Mouse (Mus musculus) lung, embryonic 14.5 days (tissue): ENCODE data around the gene Ppef1. TPM values are rescaled to one million over a fixed set of nuclear protein-coding genes. Genes with fewer than 3 reads are reported as not detected.

Experiments
- ATAC-seq: fragments of 200-750 bp; cut with Nextera tagmentation; 2 replicates; pipeline ENCODE4 v1.8.0; 2017; ENCODE audit warnings: mild to moderate bottlenecking, moderate TSS enrichment, moderate library complexity; ENCODE audit not compliant: insufficient read depth
- DNase-seq: peaks from one replicate; pipeline ENCODE4 v3.0.0-alpha.2; 2015
- H3K27ac ChIP-seq: fragments of 300-500 bp; sonication (generic); 2 replicates; pipeline ENCODE4 v1.5.1; 2014; ENCODE audit warnings: low read depth, mild to moderate bottlenecking, moderate library complexity
- H3K27me3 ChIP-seq: fragments of 300-500 bp; sonication (generic); 2 replicates; pipeline ENCODE4 v1.6.1; 2014; ENCODE audit warnings: low read length, control low read depth; ENCODE audit not compliant: insufficient read depth
- H3K36me3 ChIP-seq: fragments of 300-500 bp; sonication (generic); 2 replicates; pipeline ENCODE4 v1.6.1; 2014; ENCODE audit warnings: control low read depth; ENCODE audit not compliant: insufficient read depth
- H3K4me1 ChIP-seq: fragments of 300-500 bp; sonication (generic); 2 replicates; pipeline ENCODE4 v1.6.1; 2014; ENCODE audit warnings: antibody characterized with exemption, control low read depth; ENCODE audit not compliant: insufficient read depth
- H3K4me2 ChIP-seq: fragments of 300-500 bp; sonication (generic); 2 replicates; pipeline ENCODE4 v1.6.1; 2014; ENCODE audit warnings: mild to moderate bottlenecking
- H3K4me3 ChIP-seq: fragments of 300-500 bp; sonication (generic); 2 replicates; pipeline ENCODE4 v1.5.1; 2014; ENCODE audit warnings: low read depth, low read length
- H3K9ac ChIP-seq: fragments of 300-500 bp; sonication (generic); 2 replicates; pipeline ENCODE4 v1.6.1; 2014
- H3K9me3 ChIP-seq: fragments of 300-500 bp; sonication (generic); 2 replicates; pipeline ENCODE4 v1.6.1; 2016; ENCODE audit warnings: low read depth, low read length, control low read depth
- CTCF ChIP-seq: IDR thresholded peaks from 2 replicates; pipeline ENCODE4 v1.5.1; 2016; ENCODE audit warnings: antibody characterized with exemption, low read depth
- WGBS: fragments of 180-500 bp; shearing (Covaris S2); extraction: QIAGEN DNeasy Blood & Tissue Kit; methylation state at CpG from one replicate; pipeline ENCODE4 v1.1.7; 2014; 5-methylcytosine and 5-hydroxymethylcytosine counted together
- polyA plus RNA-seq: library from polyadenylated mRNA; unstranded; fragments of >200 nt; fragmentation: Nextera tagmentation; extraction: Ambion mirVana; gene quantifications from 2 replicates; pipeline ENCODE4 v1.2.1, GENCODE M21; 2014

The Ppef1 gene
- polyA plus RNA-seq, 1 experiment from 2014 or later, result not detected

DNA sequence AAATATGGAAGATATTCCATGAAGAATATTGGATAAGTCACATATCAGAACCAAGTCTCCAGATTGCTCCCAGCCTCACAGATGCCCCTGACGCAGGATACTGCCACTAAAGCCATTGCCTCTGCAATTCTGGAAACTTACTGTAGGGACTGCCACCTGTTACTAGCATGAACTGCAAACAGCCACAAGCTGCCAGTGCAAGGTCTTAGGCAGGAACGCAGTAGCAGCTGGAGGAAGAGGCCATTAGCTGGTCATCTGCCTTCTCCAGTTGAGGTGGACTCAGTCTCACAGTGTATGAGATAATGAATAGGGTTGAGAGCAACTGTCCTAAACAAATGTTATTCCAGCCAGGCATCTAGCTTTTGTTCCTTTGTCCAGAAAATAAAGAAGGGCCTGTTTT lies 137.5 kb downstream of the Ppef1 start:
- TF ChIP-seq CTCF, result no peak
- peak; percentile 5 for DNase-seq
- 0 out of 2 replicates have a peak overlapping the region, but pooled peaks have one; percentile 8 for H3K27ac ChIP-seq
- no peak overlapping the region for H3K4me3 ChIP-seq
- ATAC-seq, result no peak
- H3K4me1 ChIP-seq, result peaks cover 7% of the 10 kb centered on the region
- H3K4me2 ChIP-seq, result no peak overlapping the region
- H3K36me3 ChIP-seq, result no peaks in the 10 kb centered on the region
- H3K9me3 ChIP-seq, result no peaks in the 10 kb centered on the region
- H3K27me3 ChIP-seq, result no peaks in the 10 kb centered on the region
- H3K9ac ChIP-seq, result no peak overlapping the region
- 55% methylated on average over 2 of the region's 2 CpGs for WGBS

DNA sequence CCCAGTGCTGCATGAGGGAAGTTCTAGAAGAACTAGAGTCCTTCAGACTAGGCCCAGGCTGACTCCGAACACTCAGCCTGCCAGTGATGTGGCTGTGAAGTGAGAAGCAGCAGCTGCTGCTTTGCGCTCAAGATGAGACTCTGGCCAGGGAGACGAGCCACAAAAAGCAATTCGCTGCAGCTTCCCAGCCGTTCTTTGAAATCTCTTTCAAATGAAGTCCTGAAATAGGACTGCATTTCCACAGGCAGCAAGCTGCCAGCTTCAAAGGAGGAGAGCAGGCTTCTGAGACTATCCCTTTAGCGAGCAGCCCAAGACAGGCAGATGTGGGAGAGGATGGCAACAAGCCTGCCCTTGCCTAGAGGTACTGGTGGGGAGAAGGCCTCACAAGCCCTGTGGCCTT lies 142.6 kb downstream of the Ppef1 start:
- no peak overlapping the region for H3K4me3 ChIP-seq
- H3K27ac ChIP-seq, result peak overlapping the region; percentile 46; the same call in 1 of the 2 replicates
- H3K4me1 ChIP-seq, result no peaks in the 10 kb centered on the region
- no peak overlapping the region for H3K4me2 ChIP-seq
- H3K9ac ChIP-seq, result no peak overlapping the region
- no peaks in the 10 kb centered on the region for H3K27me3 ChIP-seq
- TF ChIP-seq CTCF, result no peak
- ATAC-seq, result peak; percentile 81; the same call in 1 of the 2 replicates
- H3K9me3 ChIP-seq, result no peaks in the 10 kb centered on the region
- peak; percentile 71 for DNase-seq
- H3K36me3 ChIP-seq, result no peaks in the 10 kb centered on the region
- WGBS, result 65% methylated on average over 6 of the region's 6 CpGs

DNA sequence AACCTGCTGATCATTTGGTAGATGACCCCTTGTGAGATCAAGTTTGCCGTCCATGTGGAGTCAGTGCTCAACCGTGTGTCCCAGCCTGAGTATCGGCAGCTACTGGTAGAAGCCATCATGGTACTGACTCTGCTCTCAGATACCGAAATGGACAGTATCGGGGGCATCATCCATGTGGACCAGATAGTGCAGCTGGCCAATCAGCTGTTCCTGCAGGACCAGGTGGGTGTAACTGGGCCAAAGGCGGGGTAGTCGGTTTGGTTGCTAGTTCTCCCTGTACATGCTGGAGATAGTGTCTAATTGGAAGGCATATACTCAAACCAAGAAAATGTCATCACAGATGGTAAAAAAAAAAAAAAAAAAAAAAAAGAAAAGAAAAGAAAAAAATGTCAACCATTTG lies 145.4 kb downstream of the Ppef1 start:
- Histone ChIP-seq H3K27ac (no peak overlapping the region), H3K4me3 (no peak overlapping the region), H3K9ac (no peak overlapping the region), H3K27me3 (no peaks in the 10 kb centered on the region), H3K36me3 (no peaks in the 10 kb centered on the region), H3K4me2 (no peak overlapping the region), H3K4me1 (no peaks in the 10 kb centered on the region), H3K9me3 (no peaks in the 10 kb centered on the region)
- no peak for TF ChIP-seq CTCF
- ATAC-seq (no peak), DNase-seq (no peak)
- 94% methylated on average over 7 of the region's 7 CpGs for WGBS

- H3K27ac ChIP-seq, result no peak overlapping the region
Measured at GRCm38 (mm10) chrX:160588523-160588922, 147.0 kb downstream of the Ppef1 start.

GRCm38 (mm10) chrX:160585110-160585509 lies 150.5 kb downstream of the Ppef1 start:
- no peak for DNase-seq
- TF ChIP-seq CTCF, result no peak
- Histone ChIP-seq H3K4me1 (no peaks in the 10 kb centered on the region), H3K27ac (no peak overlapping the region), H3K9me3 (no peaks in the 10 kb centered on the region), H3K27me3 (no peaks in the 10 kb centered on the region), H3K9ac (no peak overlapping the region), H3K4me3 (no peak overlapping the region), H3K4me2 (no peak overlapping the region), H3K36me3 (no peaks in the 10 kb centered on the region)
- ATAC-seq, result no peak
- 71% methylated on average over 1 of the region's 1 CpGs for WGBS

More at GRCm38 (mm10) chrX:160588523-160588922, 147.0 kb downstream of the Ppef1 start:
- Histone ChIP-seq H3K4me3 (no peak overlapping the region), H3K27me3 (no peaks in the 10 kb centered on the region), H3K9me3 (no peaks in the 10 kb centered on the region), H3K36me3 (no peaks in the 10 kb centered on the region), H3K4me1 (no peaks in the 10 kb centered on the region), H3K9ac (no peak overlapping the region), H3K4me2 (no peak overlapping the region)
- no peak for TF ChIP-seq CTCF
- ATAC-seq (no peak), DNase-seq (no peak)
- 78% methylated on average over 4 of the region's 4 CpGs for WGBS

GRCm38 (mm10) chrX:160584148-160584838 lies 151.3 kb downstream of the Ppef1 start:
- Histone ChIP-seq H3K27ac (no peak overlapping the region), H3K36me3 (no peaks in the 10 kb centered on the region), H3K4me3 (no peak overlapping the region), H3K9ac (no peak overlapping the region), H3K4me2 (no peak overlapping the region), H3K9me3 (no peaks in the 10 kb centered on the region), H3K27me3 (no peaks in the 10 kb centered on the region), H3K4me1 (no peaks in the 10 kb centered on the region)
- ATAC-seq (peak; percentile 38; the same call in 1 of the 2 replicates), DNase-seq (peak; percentile 5)
- 67% methylated on average over 4 of the region's 4 CpGs for WGBS
- TF ChIP-seq CTCF, result no peak

DNA sequence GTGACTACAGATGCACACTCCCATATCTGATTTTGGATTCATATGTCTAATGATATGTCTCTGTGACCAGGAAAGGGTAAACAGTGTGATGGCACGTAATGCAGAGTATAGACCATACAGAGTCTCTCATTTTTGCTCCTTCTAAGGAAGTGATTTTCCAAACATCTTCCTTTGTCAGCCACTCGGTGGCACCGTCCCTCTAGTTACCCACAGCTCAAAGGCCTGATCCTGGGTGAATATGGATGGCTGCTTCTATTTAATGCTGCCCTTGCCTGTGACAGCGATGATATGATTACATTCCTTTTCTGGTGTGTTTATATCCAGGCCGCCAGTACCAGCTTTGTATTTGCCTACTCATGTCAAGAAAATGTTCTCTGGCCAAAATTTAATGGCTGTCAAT lies 152.0 kb downstream of the Ppef1 start:
- Histone ChIP-seq H3K9ac (no peak overlapping the region), H3K4me2 (no peak overlapping the region), H3K4me3 (no peak overlapping the region), H3K9me3 (no peaks in the 10 kb centered on the region), H3K4me1 (no peaks in the 10 kb centered on the region), H3K36me3 (no peaks in the 10 kb centered on the region), H3K27ac (no peak overlapping the region), H3K27me3 (no peaks in the 10 kb centered on the region)
- ATAC-seq (peak; percentile 87), DNase-seq (peak; percentile 57)
- peak; percentile 40; the same call in 1 of the 2 replicates for TF ChIP-seq CTCF
- WGBS, result 47% methylated on average over 5 of the region's 5 CpGs

Other genes with a start within 250 kb of the Ppef1 start
- 15.1 and 15.6 TPM in 2 replicates for gene Phka2, start 233.6 kb downstream of the Ppef1 start, polyA plus RNA-seq
- gene Rs1, start 32.2 kb upstream of the Ppef1 start, polyA plus RNA-seq, result not detected in 2 replicates
- gene Gja6, start 171.3 kb upstream of the Ppef1 start, polyA plus RNA-seq, result 0.12 TPM in 1 of 2 replicates, not detected in the other